Mouse (Mus musculus): ENCODE data around the gene Cdk19. TPM values are rescaled to one million over a fixed set of nuclear protein-coding genes. Genes with fewer than 3 reads are reported as not detected.
"Not testable (repeated sequence)": the region's sequence is repeated elsewhere in the genome, so short reads cannot be mapped to it uniquely, and the experiment has no call there.

Cdk19 gene
- polyA plus RNA-seq, 1 experiment, result 18.2 TPM

DNA sequence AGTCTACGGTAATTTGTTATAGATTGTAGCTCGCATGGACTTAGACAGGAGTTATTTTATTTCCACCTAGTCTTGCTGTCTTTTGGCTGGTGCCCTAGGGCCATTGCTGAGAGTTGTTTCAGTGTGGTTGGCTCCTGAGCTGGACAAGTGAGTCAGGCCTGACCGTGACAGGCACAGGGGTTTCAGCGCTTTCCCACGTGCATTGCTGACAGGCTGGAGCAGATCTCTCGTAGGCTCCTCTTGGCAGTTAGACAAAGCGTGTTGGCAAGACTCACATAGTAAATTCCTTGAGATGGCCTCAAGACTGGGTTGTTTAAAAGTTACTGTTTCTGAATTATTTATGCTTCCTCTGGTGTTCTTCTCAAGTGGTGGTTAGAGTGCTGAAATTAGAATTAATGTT, 77.6 kb downstream of the Cdk19 start:
- Histone ChIP-seq H3K4me1 (ENCODE audit: control insufficient read depth, insufficient read depth, low read length) (peaks cover 1% of the 10 kb centered on the region; the same call in 1 of the 2 replicates), H3K4me3 (replicated peaks; ENCODE audit: control insufficient read depth, low read depth, low read length) (no peak overlapping the region), H3K27ac (ENCODE audit: control insufficient read depth, insufficient read depth, low read depth, low read length, poor library complexity) (no peak overlapping the region)
- TF ChIP-seq CTCF (IDR thresholded peaks at IDR 0.05; ENCODE audit: control insufficient read depth, insufficient read depth, low read length), result no peak
- TF ChIP-seq POLR2A (IDR thresholded peaks at IDR 0.05; ENCODE audit: borderline replicate concordance, control insufficient read depth, low read depth, low read length), result no peak
- WGBS, result 66% methylated on average over 7 of the region's 7 CpGs

- 44% methylated on average over 4 of the region's 4 CpGs for WGBS
- no peak for TF ChIP-seq POLR2A (IDR thresholded peaks at IDR 0.05; ENCODE audit: borderline replicate concordance, control insufficient read depth, low read depth, low read length)
- no peak for TF ChIP-seq CTCF (IDR thresholded peaks at IDR 0.05; ENCODE audit: control insufficient read depth, insufficient read depth, low read length)
- Histone ChIP-seq H3K27ac (ENCODE audit: control insufficient read depth, insufficient read depth, low read depth, low read length, poor library complexity) (no peak overlapping the region), H3K4me1 (ENCODE audit: control insufficient read depth, insufficient read depth, low read length) (peaks cover 3% of the 10 kb centered on the region; the same call in 1 of the 2 replicates), H3K4me3 (replicated peaks; ENCODE audit: control insufficient read depth, low read depth, low read length) (no peak overlapping the region)
Measured at GRCm38 (mm10) chr10:40419841-40420240, 80.5 kb downstream of the Cdk19 start.

DNA sequence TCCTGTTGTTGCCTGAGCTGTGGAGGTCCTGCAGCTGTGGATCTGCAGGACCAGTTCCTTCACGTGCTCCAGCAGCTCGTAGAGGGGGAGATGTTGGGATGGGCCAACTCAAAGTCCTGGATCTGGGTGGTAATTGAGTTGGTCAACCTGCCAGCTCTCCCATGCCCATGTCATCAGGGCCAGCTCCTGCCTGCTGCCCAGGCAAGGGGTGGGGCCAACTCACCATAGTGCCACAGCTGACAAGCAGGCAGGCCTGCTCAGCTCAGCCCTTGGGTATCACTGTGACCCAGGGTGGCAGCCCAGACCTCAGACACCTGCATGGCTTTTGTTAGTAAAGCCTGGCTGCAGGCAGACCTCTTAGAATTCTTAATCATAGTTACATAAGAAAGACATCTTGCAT, 81.3 kb downstream of the Cdk19 start:
- TF ChIP-seq CTCF (IDR thresholded peaks at IDR 0.05; ENCODE audit: control insufficient read depth, insufficient read depth, low read length) (no peak), POLR2A (IDR thresholded peaks at IDR 0.05; ENCODE audit: borderline replicate concordance, control insufficient read depth, low read depth, low read length) (no peak)
- WGBS, result 61% methylated on average over 2 of the region's 2 CpGs
- Histone ChIP-seq H3K4me3 (replicated peaks; ENCODE audit: control insufficient read depth, low read depth, low read length) (no peak overlapping the region), H3K4me1 (ENCODE audit: control insufficient read depth, insufficient read depth, low read length) (peaks cover 3% of the 10 kb centered on the region; the same call in 1 of the 2 replicates), H3K27ac (ENCODE audit: control insufficient read depth, insufficient read depth, low read depth, low read length, poor library complexity) (no peak overlapping the region)

DNA sequence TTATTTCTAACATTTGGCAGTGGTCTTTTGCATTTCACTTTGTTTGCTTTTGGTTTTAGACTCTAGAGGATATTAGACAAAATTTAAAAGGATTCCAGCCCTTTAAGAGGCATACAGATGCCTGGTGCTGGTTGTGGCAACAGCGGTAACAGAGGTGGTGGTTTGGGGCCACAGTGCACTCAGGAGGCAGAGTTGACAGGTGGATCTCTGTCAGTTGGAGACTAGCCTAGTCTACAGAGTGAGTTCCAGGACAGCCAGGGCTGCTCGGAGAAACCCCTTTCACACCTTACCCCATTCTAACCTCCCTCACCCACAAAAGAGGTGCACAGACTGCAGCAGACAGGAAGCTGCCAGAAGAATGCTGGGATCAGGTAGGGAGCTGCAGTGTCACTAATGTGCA, 82.4 kb downstream of the Cdk19 start:
- H3K4me3 ChIP-seq (replicated peaks; ENCODE audit: control insufficient read depth, low read depth, low read length), result no peak overlapping the region
- H3K27ac ChIP-seq (ENCODE audit: control insufficient read depth, insufficient read depth, low read depth, low read length, poor library complexity), result no peak overlapping the region
- TF ChIP-seq POLR2A (IDR thresholded peaks at IDR 0.05; ENCODE audit: borderline replicate concordance, control insufficient read depth, low read depth, low read length) (no peak), CTCF (IDR thresholded peaks at IDR 0.05; ENCODE audit: control insufficient read depth, insufficient read depth, low read length) (no peak)
- H3K4me1 ChIP-seq (ENCODE audit: control insufficient read depth, insufficient read depth, low read length), result peaks cover 3% of the 10 kb centered on the region; the same call in 1 of the 2 replicates
- WGBS, result 32% methylated on average over 2 of the region's 2 CpGs

- Histone ChIP-seq H3K4me1 (ENCODE audit: control insufficient read depth, insufficient read depth, low read length) (peaks cover 3% of the 10 kb centered on the region; the same call in 1 of the 2 replicates), H3K4me3 (replicated peaks; ENCODE audit: control insufficient read depth, low read depth, low read length) (no peak overlapping the region), H3K27ac (ENCODE audit: control insufficient read depth, insufficient read depth, low read depth, low read length, poor library complexity) (no peak overlapping the region)
- WGBS, result 68% methylated on average over 4 of the region's 4 CpGs
- TF ChIP-seq CTCF (IDR thresholded peaks at IDR 0.05; ENCODE audit: control insufficient read depth, insufficient read depth, low read length) (no peak), POLR2A (IDR thresholded peaks at IDR 0.05; ENCODE audit: borderline replicate concordance, control insufficient read depth, low read depth, low read length) (no peak)
Measured at GRCm38 (mm10) chr10:40422696-40423095, 83.3 kb downstream of the Cdk19 start.

DNA sequence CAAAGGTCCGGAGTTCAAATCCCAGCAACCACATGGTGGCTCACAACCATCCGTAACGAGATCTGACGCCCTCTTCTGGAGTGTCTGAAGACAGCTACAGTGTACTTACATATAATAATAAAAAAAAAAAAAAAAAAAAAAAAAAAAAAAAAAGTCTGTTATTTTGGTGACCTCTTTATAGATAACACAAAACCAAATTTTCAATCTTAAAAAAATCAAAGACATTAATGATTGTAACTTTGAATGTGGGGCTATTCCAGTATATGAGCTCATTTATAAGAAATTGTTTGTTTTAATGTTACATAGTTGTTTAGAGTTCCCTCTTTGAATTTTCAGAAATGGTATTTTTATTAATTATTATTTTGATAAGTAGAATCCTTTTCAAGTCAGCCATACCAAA, 85.1 kb downstream of the Cdk19 start:
- H3K4me1 ChIP-seq (ENCODE audit: control insufficient read depth, insufficient read depth, low read length); H3K4me3 ChIP-seq (replicated peaks; ENCODE audit: control insufficient read depth, low read depth, low read length); H3K27ac ChIP-seq (ENCODE audit: control insufficient read depth, insufficient read depth, low read depth, low read length, poor library complexity): not testable (repeated sequence)
- 70% methylated on average over 4 of the region's 4 CpGs for WGBS

- TF ChIP-seq CTCF (IDR thresholded peaks at IDR 0.05; ENCODE audit: control insufficient read depth, insufficient read depth, low read length) (no peak), POLR2A (IDR thresholded peaks at IDR 0.05; ENCODE audit: borderline replicate concordance, control insufficient read depth, low read depth, low read length) (no peak)
- no peak overlapping the region for H3K4me3 ChIP-seq (replicated peaks; ENCODE audit: control insufficient read depth, low read depth, low read length)
- H3K27ac ChIP-seq (ENCODE audit: control insufficient read depth, insufficient read depth, low read depth, low read length, poor library complexity), result no peak overlapping the region
- 78% methylated on average over 18 of the region's 18 CpGs for WGBS
- peaks cover 3% of the 10 kb centered on the region; the same call in 1 of the 2 replicates for H3K4me1 ChIP-seq (ENCODE audit: control insufficient read depth, insufficient read depth, low read length)
Measured at GRCm38 (mm10) chr10:40425243-40426095, 86.1 kb downstream of the Cdk19 start.

DNA sequence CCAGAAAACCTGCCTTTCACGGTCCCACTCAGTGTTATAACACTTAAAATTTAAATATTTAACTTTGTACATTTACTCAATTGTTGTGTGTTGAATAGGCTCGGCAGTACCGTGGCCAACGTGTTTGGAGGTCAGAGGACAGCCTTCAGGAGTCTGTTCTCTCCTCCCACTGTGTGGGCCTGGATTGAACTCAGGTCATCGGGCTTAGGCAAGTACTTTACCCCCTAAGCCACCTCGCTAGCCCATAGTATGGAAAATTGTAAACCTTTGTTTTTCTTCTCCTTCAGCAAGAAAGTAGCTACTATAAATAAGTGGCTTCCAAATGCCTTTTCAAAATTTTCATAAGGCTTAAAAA, 86.7 kb downstream of the Cdk19 start:
- 83% methylated on average over 6 of the region's 6 CpGs for WGBS
- H3K4me3 ChIP-seq (replicated peaks; ENCODE audit: control insufficient read depth, low read depth, low read length), result no peak overlapping the region
- H3K27ac ChIP-seq (ENCODE audit: control insufficient read depth, insufficient read depth, low read depth, low read length, poor library complexity), result no peak overlapping the region
- TF ChIP-seq POLR2A (IDR thresholded peaks at IDR 0.05; ENCODE audit: borderline replicate concordance, control insufficient read depth, low read depth, low read length) (no peak), CTCF (IDR thresholded peaks at IDR 0.05; ENCODE audit: control insufficient read depth, insufficient read depth, low read length) (no peak)
- H3K4me1 ChIP-seq (ENCODE audit: control insufficient read depth, insufficient read depth, low read length), result peaks cover 1% of the 10 kb centered on the region; the same call in 1 of the 2 replicates

Measured in bone marrow, adult 2 months (tissue).